Mouse (Mus musculus) G1E-ER4 (cell line): ENCODE data around the gene Glycam1. TPM values are rescaled to one million over a fixed set of nuclear protein-coding genes. Genes with fewer than 3 reads are reported as not detected.

Source experiments
- GATA1 ChIP-seq: IDR thresholded peaks from one replicate; pipeline ENCODE4 v1.8.0; 2012; ENCODE audit warnings: low read length, inconsistent platforms
- polyA plus RNA-seq: library from polyadenylated mRNA; stranded (reverse); fragments of >175 nt; gene quantifications from 2 replicates; pipeline ENCODE4 v1.2.3, GENCODE M21; 2012

The Glycam1 gene
- polyA plus RNA-seq, 1 experiment = not detected

DNA sequence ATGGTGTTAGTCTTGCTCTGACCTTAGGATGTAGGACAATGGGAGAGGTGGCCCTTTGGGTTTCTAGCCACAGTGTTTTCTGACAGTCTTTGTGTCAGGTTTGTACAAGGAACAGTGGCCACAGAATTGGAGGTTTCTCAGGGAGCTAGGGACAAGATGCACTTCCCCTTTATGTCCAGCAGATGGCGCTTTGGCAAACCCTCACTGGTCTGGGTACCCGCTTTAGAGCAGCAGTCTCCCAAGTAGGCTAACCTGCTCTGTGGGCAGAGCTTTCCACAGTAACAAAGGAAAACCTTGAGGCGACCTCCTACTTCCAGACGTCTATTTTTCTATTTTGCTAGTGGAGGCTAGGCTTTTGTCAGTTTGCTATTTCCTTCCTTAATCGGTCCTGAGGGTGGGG is 34.5 kb downstream of the Glycam1 start:
- no peak for TF ChIP-seq GATA1

DNA sequence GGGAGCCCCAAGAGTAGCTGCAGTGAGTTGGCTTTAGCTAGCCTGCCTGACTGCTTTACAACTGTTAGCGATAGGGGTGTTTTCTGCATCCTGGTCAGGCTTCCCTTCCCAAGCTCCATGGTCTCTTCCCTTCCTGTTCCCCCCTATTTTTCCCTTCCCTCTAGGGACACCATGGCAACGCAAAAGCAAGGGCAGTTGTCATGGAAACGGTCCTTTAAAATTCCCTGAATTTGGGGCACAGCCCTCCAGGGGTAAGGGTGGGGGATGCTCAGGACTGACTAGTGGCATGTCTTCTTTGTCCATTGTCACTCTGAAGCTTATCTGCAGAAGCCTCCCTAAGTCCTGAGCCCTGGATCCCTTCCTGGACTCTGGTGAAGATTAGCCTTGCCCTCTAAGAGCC is 41.7 kb downstream of the Glycam1 start:
- no peak for TF ChIP-seq GATA1

DNA sequence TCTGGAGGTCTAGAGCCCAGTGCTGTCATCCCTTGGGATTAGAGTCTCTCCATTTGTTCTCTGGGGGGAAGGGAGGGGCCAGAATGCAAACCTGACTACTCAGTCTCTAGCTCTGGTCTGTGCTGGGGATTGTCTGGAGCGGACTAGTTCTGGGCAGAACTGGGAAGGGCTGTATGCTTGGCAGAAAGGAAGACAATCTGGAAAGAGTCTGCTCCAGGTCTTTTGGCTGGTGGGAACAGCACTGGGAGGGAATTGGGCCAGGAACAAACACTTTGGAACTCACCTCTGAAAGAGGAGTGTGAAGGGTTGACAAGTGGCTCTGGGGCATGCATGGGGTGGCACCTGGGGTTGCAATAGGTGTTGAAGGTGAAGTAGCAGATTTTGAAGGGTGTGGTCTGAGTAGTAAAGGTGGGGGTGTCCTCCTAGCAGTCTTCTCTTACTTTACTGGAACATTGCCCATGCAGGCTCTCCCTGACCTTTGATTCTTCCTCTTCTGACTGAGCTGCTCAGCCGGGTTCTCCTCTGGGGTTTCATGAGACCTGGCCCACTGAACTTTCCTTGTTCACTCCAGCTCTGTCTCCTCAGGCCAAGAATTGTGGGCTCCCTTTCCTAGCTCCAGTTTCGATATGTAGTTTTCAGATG is 42.3 kb downstream of the Glycam1 start:
- TF ChIP-seq GATA1 = no peak

DNA sequence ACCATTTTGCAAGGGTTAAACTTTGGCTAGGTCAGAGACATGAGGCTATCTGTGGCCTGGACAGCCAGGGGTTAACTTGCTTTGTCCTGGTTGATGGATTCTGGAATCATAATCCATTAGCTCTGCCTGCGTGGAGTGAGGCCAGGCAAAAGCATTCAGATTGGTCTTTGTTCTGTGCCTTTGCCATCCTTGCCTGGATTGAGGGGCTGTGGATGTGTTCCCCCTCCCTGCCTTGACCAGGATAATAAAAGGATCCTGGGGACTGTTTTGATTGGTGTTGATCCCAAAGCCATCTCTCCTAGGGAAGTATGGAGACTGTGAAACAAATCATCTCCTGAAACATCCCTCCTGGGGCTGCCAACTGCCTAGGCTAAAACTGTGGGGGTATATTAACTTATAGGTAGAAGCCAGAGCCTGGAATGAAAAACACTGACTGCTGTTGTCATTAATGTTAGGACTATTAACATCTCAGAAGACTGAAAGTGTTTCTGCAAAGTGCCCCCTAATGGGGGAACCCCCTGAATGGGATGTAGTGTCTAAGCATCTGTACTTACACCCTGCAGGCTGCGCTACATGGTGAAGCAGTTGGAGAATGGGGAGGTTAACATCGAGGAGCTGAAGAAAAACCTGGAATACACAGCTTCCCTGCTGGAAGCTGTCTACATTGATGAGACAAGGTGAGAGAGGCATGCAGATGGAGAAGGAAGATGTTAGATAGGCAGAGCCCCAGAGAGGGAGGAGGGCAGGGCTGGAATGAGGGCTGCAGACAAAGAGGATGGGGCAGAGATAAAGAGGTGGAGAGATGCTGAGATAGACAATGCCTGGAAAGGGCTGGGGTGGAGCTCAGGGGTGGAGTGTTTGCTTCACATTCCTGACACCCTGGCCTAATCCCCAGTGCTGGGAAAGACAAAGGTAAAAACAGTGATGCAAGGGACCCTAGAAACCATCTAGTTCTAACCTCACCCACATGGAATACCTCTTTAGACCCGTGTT is 45.2 kb downstream of the Glycam1 start:
- no peak for TF ChIP-seq GATA1

DNA sequence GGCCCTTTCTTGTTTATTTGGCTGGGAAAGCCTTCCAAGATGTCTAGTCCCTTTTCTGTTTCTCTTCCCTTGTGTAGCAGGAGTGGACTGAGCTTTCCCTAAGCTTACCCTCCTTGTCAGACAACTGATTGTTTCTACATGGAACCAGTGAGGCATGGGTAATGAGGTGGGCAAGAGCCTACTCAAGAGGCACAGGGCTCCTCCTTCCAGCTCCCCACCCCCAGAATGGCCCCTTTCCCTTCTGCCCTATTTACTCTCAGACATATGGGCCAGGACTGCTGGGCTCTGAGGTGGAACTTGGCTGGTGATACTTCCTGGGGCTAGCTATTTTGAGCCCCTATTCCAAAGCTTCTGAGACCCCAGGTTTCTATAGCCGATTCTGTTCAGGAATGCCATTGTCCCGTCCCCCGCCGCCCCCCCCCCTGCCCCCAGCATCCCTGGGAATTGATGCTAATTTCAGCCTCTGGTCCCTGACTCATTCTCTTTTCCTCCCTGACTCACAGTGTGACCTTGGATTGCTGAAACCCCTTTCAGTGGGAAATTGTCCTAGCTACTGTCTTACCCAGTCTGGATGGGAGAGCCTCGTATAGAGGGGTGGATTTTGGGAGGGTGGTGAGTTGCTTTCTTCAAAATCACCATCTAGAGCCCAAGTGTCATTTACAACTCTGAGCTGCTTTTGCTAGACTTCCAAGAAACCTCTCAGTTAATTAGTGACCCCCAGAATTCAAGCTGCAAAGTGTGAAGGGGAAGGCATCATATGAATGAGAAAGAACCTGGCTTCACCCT is 46.1 kb downstream of the Glycam1 start:
- TF ChIP-seq GATA1 = no peak

DNA sequence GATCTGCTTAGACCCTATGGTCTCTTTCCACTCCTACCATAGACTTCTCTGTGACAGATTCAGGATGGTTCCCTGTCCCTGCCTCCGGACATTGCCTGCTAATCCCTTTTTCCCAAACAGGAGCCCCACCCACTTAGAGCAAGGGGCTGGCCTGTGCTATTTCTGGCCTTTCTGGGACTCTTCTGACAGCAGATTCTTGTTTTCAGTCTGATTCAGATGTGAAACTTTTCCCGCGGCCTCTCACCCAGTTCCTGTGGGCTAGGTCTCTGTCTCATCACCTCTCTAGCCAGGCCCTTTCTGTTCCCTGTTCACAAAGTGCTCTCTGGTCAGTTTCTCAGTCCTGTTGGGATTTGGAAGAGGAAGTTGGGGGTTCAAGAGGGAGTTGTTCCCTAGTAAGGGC is 50.0 kb downstream of the Glycam1 start:
- TF ChIP-seq GATA1 = no peak

DNA sequence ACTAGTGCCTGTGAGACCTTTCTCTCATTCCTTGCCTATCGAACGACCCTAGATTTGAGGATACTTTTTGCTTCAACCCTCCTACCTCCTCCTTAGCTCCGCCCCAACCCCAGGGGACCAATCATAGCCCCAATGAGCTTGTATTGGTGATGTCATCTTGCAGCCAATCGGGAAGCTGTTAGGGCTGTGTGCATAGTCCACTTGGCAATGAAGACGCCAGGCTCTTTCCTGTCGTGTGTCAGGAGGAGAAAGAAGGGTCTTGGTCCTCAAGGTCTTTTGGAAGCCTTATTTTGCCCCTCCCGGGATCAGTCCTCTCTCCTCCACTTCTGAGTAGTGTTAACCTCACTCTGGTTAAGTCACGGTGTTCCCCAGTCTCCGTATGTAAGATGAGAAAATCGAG is 50.8 kb downstream of the Glycam1 start:
- TF ChIP-seq GATA1 = no peak

DNA sequence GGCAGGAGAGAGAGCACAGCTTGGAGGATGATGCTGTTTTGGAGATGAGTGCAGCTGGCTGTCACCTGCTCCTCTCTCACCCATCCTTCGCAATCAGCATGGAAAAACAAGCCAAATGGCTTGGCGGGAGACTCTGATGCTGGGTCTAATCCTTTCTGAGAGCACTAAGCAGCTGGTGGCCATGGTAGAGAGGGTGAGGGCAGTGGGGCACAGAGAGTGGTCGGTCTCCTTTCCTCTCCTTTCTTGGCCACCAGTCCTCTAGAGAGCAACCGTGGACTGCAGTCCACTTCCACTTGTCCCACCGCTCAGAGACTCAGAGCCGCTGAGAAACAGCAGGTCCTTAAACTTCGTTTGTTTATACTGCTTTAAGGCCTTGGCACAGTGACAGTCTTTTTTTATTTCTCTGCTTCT is 51.3 kb downstream of the Glycam1 start:
- no peak for TF ChIP-seq GATA1

Other genes starting within 250 kb of the Glycam1 start
- gene Zfp385a, start 225.0 kb downstream of the Glycam1 start, polyA plus RNA-seq = 557 and 673 TPM in 2 replicates
- not detected in 2 replicates for gene Itga5, start 198.3 kb downstream of the Glycam1 start, polyA plus RNA-seq
- gene Gtsf1, start 134.6 kb downstream of the Glycam1 start, polyA plus RNA-seq = not detected in 2 replicates
- gene Gtsf2, start 116.6 kb downstream of the Glycam1 start, polyA plus RNA-seq = not detected in 2 replicates
- 0.79 and 1.1 TPM in 2 replicates for gene Nckap1l, start 111.3 kb downstream of the Glycam1 start, polyA plus RNA-seq
- 0.22 and 0.29 TPM in 2 replicates for gene Pde1b, start 62.0 kb downstream of the Glycam1 start, polyA plus RNA-seq
- gene Ppp1r1a, start 27.1 kb downstream of the Glycam1 start, polyA plus RNA-seq = not detected in 2 replicates
- not detected in 2 replicates for gene Mucl1, start 190.4 kb upstream of the Glycam1 start, polyA plus RNA-seq